9 mouse cellular contexts compared by ENCODE assay signal in genomic region chr11:40927168-40927567, GRCm38 (mm10).
DNase-seq lines count a peak whose midpoint lies in the region; ATAC-seq and TF ChIP-seq lines count a peak whose summit lies in the region.
"Had no signal": no experiment of that assay in that cellular context is flagged by ENCODE, and none has a peak within 500 bp of the region (broad histone marks: within the 10 kb centered on the region; RNA-seq: fewer than 3 reads in every experiment).

No protein-coding gene starts in this region.

- 3% methylated on average over 12 of the region's 12 CpGs for WGBS in embryonic facial prominence, embryonic 15.5 days
- WGBS in hindbrain, embryonic 12.5 days, result 3% methylated on average over 12 of the region's 12 CpGs

- H3K4me2 ChIP-seq in embryonic facial prominence, embryonic 15.5 days (replicated peaks), result peak overlapping the region; percentile 50
- H3K4me2 ChIP-seq in hindbrain, embryonic 12.5 days (replicated peaks), result peak overlapping the region; percentile 49

- peak; percentile 40 for DNase-seq in ES-E14 (ENCODE audit: low read depth, low spot score)
- DNase-seq in adrenal gland, postnatal 25 days, result peak; percentile 48
- DNase-seq in layer of hippocampus, postnatal 10 days (ENCODE audit: low spot score in 2 of 2), result peak; percentile 76 to 81
- peak; percentile 38 for DNase-seq in lung, postnatal 10 days
- DNase-seq in right cerebral cortex, postnatal 4 days, result peak; percentile 77

- no peaks in the 10 kb centered on the region for H3K36me3 ChIP-seq in ES-E14 (ENCODE audit: control insufficient read depth, insufficient read depth, low read length, poor library complexity, severe bottlenecking)
- no peaks in the 10 kb centered on the region for H3K36me3 ChIP-seq in embryonic facial prominence, embryonic 15.5 days
- H3K36me3 ChIP-seq in hindbrain, embryonic 12.5 days, result no peaks in the 10 kb centered on the region

- H3K27ac ChIP-seq in ES-E14 (ENCODE audit: insufficient read depth, low read depth, low read length, poor library complexity, severe bottlenecking), result no peak overlapping the region
- no peak overlapping the region for H3K27ac ChIP-seq in embryonic facial prominence, embryonic 15.5 days (replicated peaks)
- H3K27ac ChIP-seq in hindbrain, embryonic 12.5 days, result no peak overlapping the region
- H3K27ac ChIP-seq: macrophage had no signal

- no peaks in the 10 kb centered on the region for H3K4me1 ChIP-seq in ES-E14 (ENCODE audit: control insufficient read depth in 2 of 2, insufficient read depth in 2 of 2, low read length in 2 of 2, poor library complexity in 1 of 2)
- H3K4me1 ChIP-seq in embryonic facial prominence, embryonic 15.5 days, result no peaks in the 10 kb centered on the region
- H3K4me1 ChIP-seq in hindbrain, embryonic 12.5 days, result no peaks in the 10 kb centered on the region

- H3K4me3 ChIP-seq in ES-E14 (ENCODE audit: insufficient read depth in 1 of 2, low read depth in 1 of 2, low read length in 2 of 2, poor library complexity in 1 of 2, severe bottlenecking in 1 of 2), result no peak overlapping the region
- peak overlapping the region; percentile 34 for H3K4me3 ChIP-seq in embryonic facial prominence, embryonic 15.5 days (replicated peaks)
- peak overlapping the region; percentile 23; the same call in 1 of the 2 replicates for H3K4me3 ChIP-seq in hindbrain, embryonic 12.5 days

- in situ Hi-C loops in ES-E14 (cut with MboI; ENCODE audit: low sequenced_read_pairs in 2 of 2, unreplicated experiment in 2 of 2), result no loop called here

- H3K9ac ChIP-seq in ES-E14 (ENCODE audit: insufficient read depth, low read depth, low read length, poor library complexity, severe bottlenecking), result no peak overlapping the region
- H3K9ac ChIP-seq in embryonic facial prominence, embryonic 15.5 days, result no peak overlapping the region
- H3K9ac ChIP-seq in hindbrain, embryonic 12.5 days, result no peak overlapping the region

- no peak for ATAC-seq in embryonic facial prominence, embryonic 15.5 days (ENCODE audit: insufficient number of reproducible peaks, low FRiP score, low TSS enrichment, low read depth)
- no peak for ATAC-seq in hindbrain, embryonic 12.5 days (ENCODE audit: low FRiP score)
- ATAC-seq in inflammation-experienced regulatory T-cells, adult 6 months, result no peak

- no peaks in the 10 kb centered on the region for H3K9me3 ChIP-seq in ES-E14 (ENCODE audit: control insufficient read depth, insufficient read depth, low read depth, low read length)
- H3K9me3 ChIP-seq in embryonic facial prominence, embryonic 15.5 days (replicated peaks), result no peaks in the 10 kb centered on the region
- H3K9me3 ChIP-seq in hindbrain, embryonic 12.5 days (replicated peaks), result no peaks in the 10 kb centered on the region

- no peaks in the 10 kb centered on the region for H3K27me3 ChIP-seq in embryonic facial prominence, embryonic 15.5 days
- H3K27me3 ChIP-seq in hindbrain, embryonic 12.5 days, result no peaks in the 10 kb centered on the region

TF ChIP-seq in ES-E14, 5 proteins besides CTCF, POLR2A, EP300 and RAD21:
- TF ChIP-seq ZC3H11A (IDR thresholded peaks at IDR 0.05; ENCODE audit: borderline replicate concordance, low read depth, low read length) (peak; percentile 48; the same call in 1 of the 2 replicates), HCFC1 (IDR thresholded peaks at IDR 0.05; ENCODE audit: borderline replicate concordance, insufficient read depth, low read length) (no peak)
TF ChIP-seq in ES-E14: peak in this region for 1.

Comparison
In these comparisons a context has a peak if more than half of its experiments do, and no peak if none do; other contexts are left out.
1. H3K4me3 ChIP-seq: peak in embryonic facial prominence, embryonic 15.5 days (single experiment) and hindbrain, embryonic 12.5 days (single experiment); none in ES-E14 (0 of 2).
2. Peak in every context shown above with its lines, with median percentiles within 50 percentile points of each other: DNase-seq.